8 mouse cellular contexts compared by ENCODE assay signal in the genomic region with DNA sequence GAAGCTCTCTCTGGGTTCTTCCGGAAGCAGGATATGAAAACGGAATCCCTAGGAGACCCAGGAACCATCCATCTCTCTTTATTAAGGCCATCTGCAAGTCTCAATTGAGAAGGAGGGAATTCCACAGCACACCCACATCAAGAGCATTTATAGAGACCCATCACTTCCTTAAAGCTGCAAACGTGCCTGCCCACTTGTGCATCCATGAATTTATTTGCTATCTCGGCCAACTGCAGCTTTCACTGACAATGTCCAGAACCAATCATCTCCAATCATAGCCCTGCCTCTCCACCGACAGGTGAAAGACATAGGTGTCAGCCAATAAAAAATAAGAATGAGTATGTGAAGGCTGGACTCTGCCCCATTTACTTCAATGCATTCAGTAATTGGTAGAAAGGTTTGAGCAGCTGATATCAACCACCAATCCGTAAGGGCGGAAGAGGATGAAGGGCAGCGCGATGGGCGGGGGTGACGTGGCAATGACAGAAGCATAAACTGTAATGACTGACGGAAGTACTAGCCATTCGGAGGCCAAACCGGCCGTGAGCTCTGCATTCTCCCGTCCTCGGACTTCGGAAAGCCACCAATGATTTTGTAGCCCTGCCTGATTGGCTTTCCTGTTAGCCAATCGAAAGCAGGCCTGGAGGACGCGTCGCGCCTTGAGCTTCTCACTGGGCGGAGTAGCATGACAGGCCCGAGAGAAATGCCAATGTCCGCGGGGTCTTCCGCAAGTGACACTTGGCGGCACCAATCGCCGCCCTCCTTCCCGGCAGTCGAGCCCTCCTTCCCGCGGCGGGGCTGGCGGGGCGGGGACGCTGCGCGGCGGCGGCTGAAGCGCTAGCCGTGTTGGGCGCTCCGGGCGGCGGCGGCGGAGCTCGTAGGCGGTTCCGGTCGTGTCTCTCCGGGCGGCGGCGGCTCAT. TPM values are rescaled to one million over a fixed set of nuclear protein-coding genes. Genes with fewer than 3 reads are reported as not detected.
DNase-seq lines count a peak whose midpoint lies in the region; ATAC-seq and TF ChIP-seq lines count a peak whose summit lies in the region.

A gene (plus strand): TSS at position 919 of the 920 bp plus-strand sequence.

- peaks cover 10% of the 10 kb centered on the region for H3K4me1 ChIP-seq in embryonic facial prominence, embryonic 14.5 days (ENCODE audit: control insufficient read depth, insufficient read depth, low read length)
- H3K4me1 ChIP-seq in heart, adult 2 months (ENCODE audit: control insufficient read depth, insufficient read depth, low read length), result peaks cover 7% of the 10 kb centered on the region
- peaks cover 31% of the 10 kb centered on the region for H3K4me1 ChIP-seq in limb, embryonic 13.5 days
- peaks cover 13% of the 10 kb centered on the region for H3K4me1 ChIP-seq in midbrain, embryonic 16.5 days (ENCODE audit: control insufficient read depth, insufficient read depth, low read length)

- under 1% methylated on average over 30 of the region's 59 CpGs for WGBS in embryonic facial prominence, embryonic 14.5 days
- WGBS in heart, adult 2 months, result under 1% methylated on average over 59 of the region's 59 CpGs
- under 1% methylated on average over 55 of the region's 59 CpGs for WGBS in limb, embryonic 13.5 days
- under 1% methylated on average over 49 of the region's 59 CpGs for WGBS in midbrain, embryonic 16.5 days

- H3K9me3 ChIP-seq in embryonic facial prominence, embryonic 14.5 days (ENCODE audit: control insufficient read depth, low read length), result 0 out of 2 replicates have a peak, but pooled peaks cover 4% of the 10 kb centered on the region
- H3K9me3 ChIP-seq in limb, embryonic 13.5 days, result no peaks in the 10 kb centered on the region
- no peaks in the 10 kb centered on the region for H3K9me3 ChIP-seq in midbrain, embryonic 16.5 days (replicated peaks; ENCODE audit: control insufficient read depth, low read length, poor library complexity, severe bottlenecking)

- peaks cover 5% of the 10 kb centered on the region; the same call in 1 of the 2 replicates for H3K36me3 ChIP-seq in embryonic facial prominence, embryonic 14.5 days (ENCODE audit: control insufficient read depth, insufficient read depth, low read length)
- H3K36me3 ChIP-seq in heart, adult 2 months (ENCODE audit: control insufficient read depth, insufficient read depth, low read length), result peaks cover 11% of the 10 kb centered on the region
- no peaks in the 10 kb centered on the region; the same call in 1 of the 2 replicates for H3K36me3 ChIP-seq in limb, embryonic 13.5 days
- H3K36me3 ChIP-seq in midbrain, embryonic 16.5 days (ENCODE audit: control insufficient read depth, insufficient read depth, low read length), result no peaks in the 10 kb centered on the region

- H3K79me2 ChIP-seq in heart, adult 2 months (replicated peaks; ENCODE audit: control insufficient read depth, insufficient read depth, low read length), result peaks cover 3% of the 10 kb centered on the region

- peak within 1 kb of the TSS; percentile 84 for H3K27ac ChIP-seq in embryonic facial prominence, embryonic 14.5 days (replicated peaks; ENCODE audit: low read depth, low read length)
- peak within 1 kb of the TSS; percentile 87 for H3K27ac ChIP-seq in heart, adult 2 months
- H3K27ac ChIP-seq in limb, embryonic 13.5 days, result peak within 1 kb of the TSS; percentile 69
- H3K27ac ChIP-seq in midbrain, embryonic 16.5 days (ENCODE audit: low read length), result peak within 1 kb of the TSS; percentile 85

- ATAC-seq in embryonic facial prominence, embryonic 14.5 days (ENCODE audit: low read depth), result peak; percentile 96
- ATAC-seq in limb, embryonic 13.5 days (ENCODE audit: low FRiP score, low read depth), result peak; percentile 98
- ATAC-seq in midbrain, embryonic 16.5 days, result peak; percentile 98

- TF ChIP-seq CTCF in heart, adult 2 months (IDR thresholded peaks at IDR 0.05), result no peak

- H3K9ac ChIP-seq in embryonic facial prominence, embryonic 14.5 days (ENCODE audit: low read depth, low read length), result peak within 1 kb of the TSS; percentile 80
- peak within 1 kb of the TSS; percentile 91 for H3K9ac ChIP-seq in heart, adult 2 months (ENCODE audit: low read depth, low read length)
- peak within 1 kb of the TSS; percentile 86 for H3K9ac ChIP-seq in limb, embryonic 13.5 days
- peak within 1 kb of the TSS; percentile 87 for H3K9ac ChIP-seq in midbrain, embryonic 16.5 days (ENCODE audit: low read depth, low read length)

- H3K4me3 ChIP-seq in embryonic facial prominence, embryonic 14.5 days (ENCODE audit: low read depth, low read length), result peak within 1 kb of the TSS; percentile 82
- H3K4me3 ChIP-seq in heart, adult 2 months, result peak within 1 kb of the TSS; percentile 84
- peak within 1 kb of the TSS; percentile 85 for H3K4me3 ChIP-seq in limb, embryonic 13.5 days
- H3K4me3 ChIP-seq in midbrain, embryonic 16.5 days (ENCODE audit: low read depth, low read length), result peak within 1 kb of the TSS; percentile 90

- H3K4me2 ChIP-seq in embryonic facial prominence, embryonic 14.5 days (ENCODE audit: low read depth, low read length), result peak within 1 kb of the TSS; percentile 70
- peak within 1 kb of the TSS; percentile 88 for H3K4me2 ChIP-seq in limb, embryonic 13.5 days (replicated peaks)
- H3K4me2 ChIP-seq in midbrain, embryonic 16.5 days (ENCODE audit: low read length), result peak within 1 kb of the TSS; percentile 68

- DNase-seq in 3T3-L1 (ENCODE audit: low read depth, low spot score), result peak; percentile 100
- peak; percentile 94 to 95 for DNase-seq in adrenal gland, postnatal 4 days (ENCODE audit: low spot score in 2 of 2)
- DNase-seq in embryonic facial prominence, embryonic 14.5 days (ENCODE audit: low spot score), result peak; percentile 100
- DNase-seq in heart, adult 2 months, result peak; percentile 99 to 100
- DNase-seq in kidney, adult 8-10 months, result peak; percentile 100
- DNase-seq in spleen, postnatal 10 days (ENCODE audit: low spot score in 2 of 2), result peak; percentile 96 to 98

- 0 out of 2 replicates have a peak, but pooled peaks have one; percentile 4 for TF ChIP-seq EP300 in heart, adult 2 months (IDR thresholded peaks at IDR 0.05; ENCODE audit: insufficient read depth, low read depth, low read length)

- peak; percentile 79 for TF ChIP-seq POLR2A in heart, adult 2 months (IDR thresholded peaks at IDR 0.05; ENCODE audit: insufficient read depth, low read depth, low read length)

- intact Hi-C loops in heart, adult 2 months (cut with DNase I), result loop anchor here (1.0 kb wide), 1 partner anchor 51 kb away; no protein-coding TSS in a partner anchor

- peaks cover 3% of the 10 kb centered on the region; the same call in 1 of the 2 replicates for H3K27me3 ChIP-seq in embryonic facial prominence, embryonic 14.5 days (replicated peaks; ENCODE audit: control insufficient read depth, insufficient read depth, low read length)
- no peaks in the 10 kb centered on the region for H3K27me3 ChIP-seq in heart, adult 2 months (ENCODE audit: control insufficient read depth, insufficient read depth, low read length)
- no peaks in the 10 kb centered on the region for H3K27me3 ChIP-seq in limb, embryonic 13.5 days
- H3K27me3 ChIP-seq in midbrain, embryonic 16.5 days (ENCODE audit: control insufficient read depth, insufficient read depth, low read depth, low read length), result no peaks in the 10 kb centered on the region; the same call in 1 of the 2 replicates

RNA-seq across cellular contexts. Expression of the gene that starts here (rescaled TPM):
- 10 to 100 TPM; 71.0 to 74.0 TPM for total RNA-seq in adrenal gland, postnatal 4 days (2021)
- polyA plus RNA-seq in embryonic facial prominence, embryonic 14.5 days (2014; fragmentation: Nextera tagmentation; extraction: Ambion mirVana), result 9.0 and 10.1 TPM in 2 replicates
- 10 to 100 TPM; 81.7 to 95.1 TPM for total RNA-seq in heart, adult 2 months (2021)
- polyA plus RNA-seq in heart, adult 2 months (2012; rRNA removed), result 33.8 and 57.2 TPM in 2 replicates
- 5.1 and 5.3 TPM in 2 replicates for polyA plus RNA-seq in limb, embryonic 13.5 days (2015; fragmentation: Nextera tagmentation; extraction: Ambion mirVana)
- 3.3 and 3.6 TPM in 2 replicates for polyA plus RNA-seq in midbrain, embryonic 16.5 days (2015; fragmentation: Nextera tagmentation; extraction: Ambion mirVana)

Comparison
In these comparisons a context has a peak if more than half of its experiments do, and no peak if none do; other contexts are left out.
1. Peak in every context shown above with its lines: DNase-seq, ATAC-seq, H3K4me3 ChIP-seq and H3K27ac ChIP-seq.